Mouse (Mus musculus) heart, adult 2 months (tissue): ENCODE measurements around the gene Cpped1. TPM values are rescaled to one million over a fixed set of nuclear protein-coding genes. Genes with fewer than 3 reads are reported as not detected.

ENCODE experiments used
- DNase-seq, 2 experiments: peaks; one replicate each; pipeline ENCODE4 v3.0.0; 2021
- H3K27ac ChIP-seq: fragments of 200-600 bp; 2 replicates; pipeline ENCODE4 v1.8.1; 2022
- H3K27me3 ChIP-seq: fragments of 200-500 bp; 2 replicates; pipeline ENCODE4 v1.6.1; 2012; ENCODE audit warnings: mild to moderate bottlenecking, low read length, inconsistent platforms, mixed read lengths; ENCODE audit not compliant: control insufficient read depth, insufficient read depth
- H3K36me3 ChIP-seq: fragments of 200-500 bp; 2 replicates; pipeline ENCODE4 v1.6.1; 2012; ENCODE audit warnings: low read length, inconsistent platforms; ENCODE audit not compliant: control insufficient read depth, insufficient read depth
- H3K4me1 ChIP-seq: fragments of 200-500 bp; 2 replicates; pipeline ENCODE4 v1.6.1; 2011; ENCODE audit warnings: low read length; ENCODE audit not compliant: control insufficient read depth, insufficient read depth
- H3K4me3 ChIP-seq: fragments of 200-600 bp; 2 replicates; pipeline ENCODE4 v1.8.1; 2022
- H3K79me2 ChIP-seq: fragments of 200-500 bp; replicated peaks from 2 replicates; pipeline ENCODE4 v1.6.1; 2012; ENCODE audit warnings: mild to moderate bottlenecking, inconsistent platforms, low read length, moderate library complexity, mixed read lengths; ENCODE audit not compliant: control insufficient read depth, insufficient read depth
- H3K9ac ChIP-seq: fragments of 200-500 bp; 2 replicates; pipeline ENCODE4 v1.6.1; 2012; ENCODE audit warnings: low read depth, mild to moderate bottlenecking, control low read depth, inconsistent platforms, low read length, mixed read lengths
- CTCF ChIP-seq: fragments of 200-600 bp; IDR thresholded peaks from 2 replicates; pipeline ENCODE4 v1.8.1; 2022; ENCODE audit warnings: antibody characterized with exemption, mild to moderate bottlenecking, moderate library complexity
- EP300 ChIP-seq: fragments of 200-500 bp; IDR thresholded peaks from 2 replicates; pipeline ENCODE4 v1.6.1; 2011; ENCODE audit warnings: low read depth, low read length, control low read depth; ENCODE audit not compliant: insufficient read depth
- POLR2A ChIP-seq: fragments of 200-500 bp; IDR thresholded peaks from 2 replicates; pipeline ENCODE4 v1.6.1; 2011; ENCODE audit warnings: mild to moderate bottlenecking, low read depth, low read length, control low read depth; ENCODE audit not compliant: insufficient read depth
- WGBS: fragments of 180-500 bp; shearing (Covaris S2); methylation state at CpG from one replicate; pipeline ENCODE4 v1.1.7; 2018; 5-methylcytosine and 5-hydroxymethylcytosine counted together
- intact Hi-C: fragments of 180-260 bp; cut with DNase I; formaldehyde crosslinking; loops from one replicate; pipeline ENCODE4 v1.15.1; 2025
- polyA plus RNA-seq: library from polyadenylated mRNA; depleted of rRNA; stranded (reverse); fragments of >200 nt; gene quantifications from 2 replicates; pipeline ENCODE4 v1.2.3, GENCODE M21; 2012
- total RNA-seq, 2 experiments: library from RNA; stranded (reverse); gene quantifications; 2 replicates each; pipeline ENCODE4 v1.2.3; 2021

Cpped1 gene
- total and polyA plus RNA-seq, 3 experiments, result 30.1 to 54.1 (median 49.8) TPM

GRCm38 (mm10) chr16:11873292-11873691, 36.0 kb downstream of the Cpped1 start:
- intact Hi-C loops, result no loop called here
- Histone ChIP-seq H3K4me1 (peaks cover 1% of the 10 kb centered on the region; the same call in 1 of the 2 replicates), H3K27ac (no peak overlapping the region), H3K36me3 (no peaks in the 10 kb centered on the region), H3K79me2 (no peaks in the 10 kb centered on the region), H3K9ac (no peak overlapping the region), H3K27me3 (no peaks in the 10 kb centered on the region), H3K4me3 (no peak overlapping the region)
- DNase-seq, result no peak
- WGBS, result 82% methylated on average over 3 of the region's 3 CpGs
- TF ChIP-seq POLR2A, result no peak
- TF ChIP-seq EP300, result no peak
- TF ChIP-seq CTCF, result no peak

GRCm38 (mm10) chr16:11868486-11868885, 40.8 kb downstream of the Cpped1 start:
- Histone ChIP-seq H3K9ac (no peak overlapping the region), H3K36me3 (no peaks in the 10 kb centered on the region), H3K79me2 (no peaks in the 10 kb centered on the region), H3K27ac (no peak overlapping the region), H3K4me3 (no peak overlapping the region), H3K27me3 (no peaks in the 10 kb centered on the region), H3K4me1 (peaks cover 1% of the 10 kb centered on the region; the same call in 1 of the 2 replicates)
- TF ChIP-seq POLR2A (no peak), CTCF (no peak), EP300 (no peak)
- 32% methylated on average over 3 of the region's 3 CpGs for WGBS
- no peak for DNase-seq
- intact Hi-C loops, result no loop called here

- no peak overlapping the region for H3K4me3 ChIP-seq
- no peaks in the 10 kb centered on the region for H3K4me1 ChIP-seq
- intact Hi-C loops, result no loop called here
- no peak for DNase-seq
- 83% methylated on average over 8 of the region's 8 CpGs for WGBS
- no peak overlapping the region for H3K9ac ChIP-seq
- TF ChIP-seq CTCF (no peak), POLR2A (no peak), EP300 (no peak)
- H3K27me3 ChIP-seq, result no peaks in the 10 kb centered on the region
- no peaks in the 10 kb centered on the region for H3K79me2 ChIP-seq
- H3K36me3 ChIP-seq, result no peaks in the 10 kb centered on the region
- H3K27ac ChIP-seq, result no peak overlapping the region
Measured at GRCm38 (mm10) chr16:11852716-11853605, 56.3 kb downstream of the Cpped1 start.

GRCm38 (mm10) chr16:11848990-11849658, 60.1 kb downstream of the Cpped1 start:
- no peak overlapping the region for H3K27ac ChIP-seq
- WGBS, result 72% methylated on average over 5 of the region's 5 CpGs
- TF ChIP-seq CTCF, result no peak
- no peak for TF ChIP-seq POLR2A
- no peak for TF ChIP-seq EP300
- no peak overlapping the region for H3K4me3 ChIP-seq
- DNase-seq, result no peak
- intact Hi-C loops, result no loop called here
- no peaks in the 10 kb centered on the region for H3K36me3 ChIP-seq
- H3K9ac ChIP-seq, result no peak overlapping the region
- H3K27me3 ChIP-seq, result no peaks in the 10 kb centered on the region
- H3K4me1 ChIP-seq, result no peaks in the 10 kb centered on the region
- no peaks in the 10 kb centered on the region for H3K79me2 ChIP-seq

- H3K4me1 ChIP-seq, result no peaks in the 10 kb centered on the region
- no peak for DNase-seq
- no peaks in the 10 kb centered on the region for H3K27me3 ChIP-seq
- intact Hi-C loops, result no loop called here
- no peak overlapping the region for H3K4me3 ChIP-seq
- H3K9ac ChIP-seq, result no peak overlapping the region
- 95% methylated on average over 5 of the region's 5 CpGs for WGBS
- no peaks in the 10 kb centered on the region for H3K79me2 ChIP-seq
- no peak overlapping the region for H3K27ac ChIP-seq
- H3K36me3 ChIP-seq, result no peaks in the 10 kb centered on the region; the same call in 1 of the 2 replicates
- TF ChIP-seq EP300 (no peak), CTCF (no peak), POLR2A (no peak)
Measured at GRCm38 (mm10) chr16:11845309-11845708, 63.9 kb downstream of the Cpped1 start.

- TF ChIP-seq EP300, result no peak
- TF ChIP-seq POLR2A, result no peak
- no peak for TF ChIP-seq CTCF
- DNase-seq, result no peak
- intact Hi-C loops, result no loop called here
- H3K27ac ChIP-seq, result no peak overlapping the region
- no peaks in the 10 kb centered on the region for H3K4me1 ChIP-seq
- no peaks in the 10 kb centered on the region for H3K27me3 ChIP-seq
- H3K4me3 ChIP-seq, result no peak overlapping the region
- no peak overlapping the region for H3K9ac ChIP-seq
- no peaks in the 10 kb centered on the region; the same call in 1 of the 2 replicates for H3K36me3 ChIP-seq
- no peaks in the 10 kb centered on the region for H3K79me2 ChIP-seq
- 88% methylated on average over 2 of the region's 2 CpGs for WGBS
Measured at GRCm38 (mm10) chr16:11843441-11843840, 65.8 kb downstream of the Cpped1 start.
